Mouse (Mus musculus) MEL-GATA-1-ER (cell line): ENCODE data around the gene Rnps1.
"Not testable (repeated sequence)": the region's sequence is repeated elsewhere in the genome, so short reads cannot be mapped to it uniquely, and the experiment has no call there.

Experiments used
- DNase-seq: peaks from one replicate; pipeline ENCODE4 v3.0.0-alpha.2; 2012; ENCODE audit warnings: low read depth; ENCODE audit errors: extremely low read depth

Rnps1 gene

GRCm38 (mm10) chr17:24427170-24427557, 12.8 kb downstream of the Rnps1 start:
- no peak for DNase-seq

GRCm38 (mm10) chr17:24429201-24429983, 15.0 kb downstream of the Rnps1 start:
- no peak for DNase-seq

- DNase-seq: no peak
Measured at GRCm38 (mm10) chr17:24437016-24437415, 22.7 kb downstream of the Rnps1 start.

- DNase-seq: no peak
Measured at GRCm38 (mm10) chr17:24440377-24440776, 26.0 kb downstream of the Rnps1 start.

GRCm38 (mm10) chr17:24441148-24441547, 26.8 kb downstream of the Rnps1 start:
- DNase-seq: no peak

- DNase-seq: no peak
Measured at GRCm38 (mm10) chr17:24442107-24442506, 27.7 kb downstream of the Rnps1 start.

GRCm38 (mm10) chr17:24442632-24443155, 28.3 kb downstream of the Rnps1 start, which contains the start of gene Dnase1l2:
Gene Dnase1l2, minus strand, starts transcription at chr17:24443105.
- no peak for DNase-seq

- no peak for DNase-seq
Measured at GRCm38 (mm10) chr17:24443409-24443808, 29.0 kb downstream of the Rnps1 start.

GRCm38 (mm10) chr17:24446590-24446989, 32.2 kb downstream of the Rnps1 start:
- no peak for DNase-seq

GRCm38 (mm10) chr17:24449507-24449906, 35.1 kb downstream of the Rnps1 start:
- DNase-seq: no peak

- no peak for DNase-seq
Measured at GRCm38 (mm10) chr17:24451220-24451619, 36.9 kb downstream of the Rnps1 start.

GRCm38 (mm10) chr17:24453372-24453771, 39.0 kb downstream of the Rnps1 start:
- DNase-seq: no peak

- DNase-seq: no peak
Measured at GRCm38 (mm10) chr17:24454218-24454755, 39.9 kb downstream of the Rnps1 start.

- peak; percentile 97 for DNase-seq
Measured at GRCm38 (mm10) chr17:24454756-24455522, 40.6 kb downstream of the Rnps1 start.

- not testable (repeated sequence) for DNase-seq
Measured at GRCm38 (mm10) chr17:24455523-24456206, 41.3 kb downstream of the Rnps1 start.

- peak; percentile 61 for DNase-seq
Measured at GRCm38 (mm10) chr17:24461580-24461979, 47.2 kb downstream of the Rnps1 start.

GRCm38 (mm10) chr17:24462932-24463331, 48.6 kb downstream of the Rnps1 start:
- DNase-seq: no peak

- no peak for DNase-seq
Measured at GRCm38 (mm10) chr17:24463374-24464133, 49.2 kb downstream of the Rnps1 start.

- no peak for DNase-seq
Measured at GRCm38 (mm10) chr17:24468636-24469246, 54.4 kb downstream of the Rnps1 start.

GRCm38 (mm10) chr17:24469336-24469909, 55.1 kb downstream of the Rnps1 start:
- peak; percentile 36 for DNase-seq
